Mouse (Mus musculus) hindbrain, embryonic 13.5 days (tissue): ENCODE measurements at regions not wholly inside any gene's neighbourhood (a gene's known extent, or its start where the extent isn't known, plus 50 kb on each side); places are given as distances from the start of the nearest gene placed in this dataset.
A peak's percentile ranks its signal among the peaks of the same experiment; 100 is the strongest.

ENCODE experiments used
- ATAC-seq: fragments of 200-750 bp; cut with Nextera tagmentation; 2 replicates; pipeline ENCODE4 v1.8.0; 2017; ENCODE audit warnings: moderate TSS enrichment; ENCODE audit not compliant: low FRiP score
- H3K27ac ChIP-seq: fragments of 300-500 bp; sonication (generic); 2 replicates; pipeline ENCODE4 v1.5.1; 2015; ENCODE audit warnings: inconsistent platforms, mild to moderate bottlenecking, moderate library complexity
- H3K27me3 ChIP-seq: fragments of 300-500 bp; sonication (generic); 2 replicates; pipeline ENCODE4 v1.6.1; 2015; ENCODE audit warnings: mild to moderate bottlenecking, inconsistent platforms
- H3K36me3 ChIP-seq: fragments of 300-500 bp; sonication (generic); 2 replicates; pipeline ENCODE4 v1.6.1; 2015; ENCODE audit warnings: mild to moderate bottlenecking, inconsistent platforms
- H3K4me1 ChIP-seq: fragments of 300-500 bp; sonication (generic); replicated peaks from 2 replicates; pipeline ENCODE4 v1.6.1; 2015; ENCODE audit warnings: inconsistent platforms
- H3K4me2 ChIP-seq: fragments of 300-500 bp; sonication (generic); 2 replicates; pipeline ENCODE4 v1.6.1; 2015; ENCODE audit warnings: inconsistent platforms, mild to moderate bottlenecking, moderate library complexity
- H3K4me3 ChIP-seq: fragments of 300-500 bp; sonication (generic); 2 replicates; pipeline ENCODE4 v1.5.1; 2015; ENCODE audit warnings: mild to moderate bottlenecking, inconsistent platforms
- H3K9ac ChIP-seq: fragments of 300-500 bp; sonication (generic); 2 replicates; pipeline ENCODE4 v1.6.1; 2015; ENCODE audit warnings: mild to moderate bottlenecking, inconsistent platforms
- H3K9me3 ChIP-seq: fragments of 300-500 bp; sonication (generic); 2 replicates; pipeline ENCODE4 v1.6.1; 2016; ENCODE audit warnings: inconsistent platforms
- WGBS: fragments of 180-500 bp; shearing (Covaris S2); methylation state at CpG from one replicate; pipeline ENCODE4 v1.1.7; 2015; 5-methylcytosine and 5-hydroxymethylcytosine counted together

DNA sequence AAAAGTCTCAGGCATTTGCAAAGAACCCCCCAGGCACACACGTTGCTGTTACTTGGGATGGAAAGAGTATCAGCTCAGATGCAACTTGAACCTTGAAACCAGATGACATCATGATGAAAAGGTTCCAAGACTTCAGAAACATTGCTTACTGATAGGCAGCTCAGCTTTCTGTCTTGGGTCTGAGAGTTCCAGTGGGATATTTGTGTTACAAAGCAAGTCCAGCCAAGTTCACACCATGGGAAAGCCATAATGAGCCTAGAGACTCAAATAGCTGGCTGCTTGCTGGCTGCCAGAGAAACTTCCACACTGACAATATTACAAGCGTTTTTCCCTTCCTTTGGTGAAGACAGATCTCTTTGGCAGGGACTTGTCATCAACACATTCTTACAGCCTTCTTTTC lies 92.0 kb upstream of the Vgll2 start:
- Histone ChIP-seq H3K36me3 (no peaks in the 10 kb centered on the region), H3K4me2 (no peak overlapping the region), H3K9me3 (no peaks in the 10 kb centered on the region), H3K9ac (no peak overlapping the region), H3K4me1 (no peaks in the 10 kb centered on the region), H3K27ac (no peak overlapping the region), H3K27me3 (no peaks in the 10 kb centered on the region), H3K4me3 (no peak overlapping the region)
- no peak for ATAC-seq
- 63% methylated on average over 2 of the region's 2 CpGs for WGBS

DNA sequence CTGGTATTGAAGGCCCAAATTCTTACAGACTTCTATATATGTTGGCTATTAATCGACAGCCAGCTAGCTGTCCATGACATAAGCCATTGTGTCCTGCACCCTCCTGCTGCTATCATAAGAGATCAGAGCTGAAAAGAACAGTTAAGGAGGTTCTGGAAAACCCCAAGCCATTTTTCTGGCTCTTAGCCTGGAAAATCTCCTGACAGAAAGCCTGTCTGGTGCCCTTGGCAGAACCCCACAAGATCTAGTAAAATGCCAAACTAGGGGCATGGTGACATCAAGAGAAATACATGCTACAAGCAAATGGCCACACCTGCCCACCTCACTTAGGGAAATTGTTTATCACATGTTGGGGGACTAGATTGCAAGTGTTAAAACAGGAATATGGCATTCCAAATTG lies 91.6 kb upstream of the Vgll2 start:
- Histone ChIP-seq H3K9me3 (no peaks in the 10 kb centered on the region), H3K27me3 (no peaks in the 10 kb centered on the region), H3K36me3 (no peaks in the 10 kb centered on the region), H3K4me3 (no peak overlapping the region), H3K4me1 (no peaks in the 10 kb centered on the region), H3K27ac (no peak overlapping the region), H3K4me2 (no peak overlapping the region), H3K9ac (no peak overlapping the region)
- WGBS: 58% methylated on average over 1 of the region's 1 CpGs
- no peak for ATAC-seq

DNA sequence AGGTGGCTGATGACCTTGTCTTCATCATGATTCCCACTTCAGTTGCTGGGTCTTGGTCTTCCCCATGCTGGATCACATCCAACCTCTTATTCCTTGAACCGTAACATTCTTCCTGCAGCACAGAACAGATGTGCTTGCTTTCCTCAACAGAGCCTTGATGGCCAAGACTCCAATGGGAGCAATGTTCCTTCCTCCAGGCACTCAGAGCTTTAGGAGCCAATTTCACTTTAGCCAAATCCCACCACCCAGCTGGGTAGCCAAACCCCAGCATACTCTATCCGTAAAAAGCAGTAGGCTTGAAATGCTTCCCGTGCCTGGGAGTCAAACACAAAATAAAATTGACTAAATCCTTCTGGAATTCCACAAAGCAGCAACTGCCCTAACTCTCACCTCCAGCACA lies 86.8 kb upstream of the Vgll2 start:
- Histone ChIP-seq H3K36me3 (no peaks in the 10 kb centered on the region), H3K4me3 (no peak overlapping the region), H3K9ac (no peak overlapping the region), H3K4me2 (no peak overlapping the region), H3K9me3 (no peaks in the 10 kb centered on the region), H3K27ac (no peak overlapping the region), H3K27me3 (no peaks in the 10 kb centered on the region), H3K4me1 (no peaks in the 10 kb centered on the region)
- WGBS: 97% methylated on average over 3 of the region's 3 CpGs
- no peak for ATAC-seq

GRCm38 (mm10) chr10:51941192-51941591 lies 81.1 kb upstream of the Vgll2 start:
- no peaks in the 10 kb centered on the region for H3K36me3 ChIP-seq
- H3K9ac ChIP-seq: no peak overlapping the region
- no peaks in the 10 kb centered on the region for H3K27me3 ChIP-seq
- H3K4me3 ChIP-seq: no peak overlapping the region
- H3K9me3 ChIP-seq: no peaks in the 10 kb centered on the region
- H3K4me2 ChIP-seq: no peak overlapping the region
- no peak for ATAC-seq
- 78% methylated on average over 2 of the region's 2 CpGs for WGBS
- no peak overlapping the region for H3K27ac ChIP-seq
- H3K4me1 ChIP-seq: no peaks in the 10 kb centered on the region

GRCm38 (mm10) chr10:51945701-51946100 lies 76.6 kb upstream of the Vgll2 start:
- no peak for ATAC-seq
- WGBS: 49% methylated on average over 4 of the region's 4 CpGs

GRCm38 (mm10) chr10:51946189-51946588 lies 76.1 kb upstream of the Vgll2 start:
- Histone ChIP-seq H3K4me3 (no peak overlapping the region), H3K4me2 (no peak overlapping the region), H3K27me3 (no peaks in the 10 kb centered on the region), H3K9ac (no peak overlapping the region), H3K27ac (no peak overlapping the region), H3K36me3 (no peaks in the 10 kb centered on the region), H3K4me1 (no peaks in the 10 kb centered on the region), H3K9me3 (no peaks in the 10 kb centered on the region)
- ATAC-seq: no peak

More at GRCm38 (mm10) chr10:51945701-51946100, 76.6 kb upstream of the Vgll2 start:
- H3K4me2 ChIP-seq: no peak overlapping the region
- no peak overlapping the region for H3K27ac ChIP-seq
- no peak overlapping the region for H3K9ac ChIP-seq
- no peaks in the 10 kb centered on the region for H3K4me1 ChIP-seq
- H3K27me3 ChIP-seq: no peaks in the 10 kb centered on the region
- H3K36me3 ChIP-seq: no peaks in the 10 kb centered on the region
- H3K9me3 ChIP-seq: no peaks in the 10 kb centered on the region
- no peak overlapping the region for H3K4me3 ChIP-seq

- H3K4me3 ChIP-seq: no peak overlapping the region
- H3K27ac ChIP-seq: no peak overlapping the region
These were observed 75.4 kb upstream of the Vgll2 start for GRCm38 (mm10) chr10:51946881-51947280.

DNA sequence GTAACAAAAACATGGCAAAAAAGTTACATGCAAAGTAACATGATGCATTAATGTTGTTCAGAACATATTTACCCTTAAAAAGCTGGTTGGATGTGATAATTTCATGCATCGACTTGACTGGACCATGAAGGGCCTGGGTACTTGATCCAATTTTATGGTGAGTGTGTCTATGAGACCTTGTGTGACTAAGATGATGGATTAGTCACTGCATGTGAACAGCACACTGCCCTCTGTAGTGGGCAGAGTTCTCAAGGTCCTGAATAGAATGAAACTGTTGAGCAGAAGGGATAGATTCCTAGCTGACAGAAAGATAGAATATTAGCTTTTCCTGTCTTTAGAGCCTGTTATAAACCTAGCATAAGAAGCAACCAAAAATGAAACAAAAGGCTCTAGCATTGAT lies 72.3 kb upstream of the Vgll2 start:
- no peak overlapping the region for H3K27ac ChIP-seq
- H3K9ac ChIP-seq: no peak overlapping the region
- H3K9me3 ChIP-seq: no peaks in the 10 kb centered on the region
- no peaks in the 10 kb centered on the region for H3K27me3 ChIP-seq
- H3K4me2 ChIP-seq: no peak overlapping the region
- 80% methylated on average over 1 of the region's 1 CpGs for WGBS
- no peaks in the 10 kb centered on the region for H3K36me3 ChIP-seq
- no peaks in the 10 kb centered on the region for H3K4me1 ChIP-seq
- ATAC-seq: no peak
- H3K4me3 ChIP-seq: no peak overlapping the region

More at GRCm38 (mm10) chr10:51946881-51947280, 75.4 kb upstream of the Vgll2 start:
- Histone ChIP-seq H3K4me1 (no peaks in the 10 kb centered on the region), H3K27me3 (no peaks in the 10 kb centered on the region), H3K4me2 (no peak overlapping the region), H3K36me3 (no peaks in the 10 kb centered on the region), H3K9me3 (no peaks in the 10 kb centered on the region), H3K9ac (no peak overlapping the region)
- no peak for ATAC-seq

- Histone ChIP-seq H3K9ac (no peak overlapping the region), H3K4me1 (no peaks in the 10 kb centered on the region), H3K4me2 (no peak overlapping the region), H3K36me3 (no peaks in the 10 kb centered on the region), H3K9me3 (no peaks in the 10 kb centered on the region), H3K27me3 (no peaks in the 10 kb centered on the region), H3K4me3 (no peak overlapping the region), H3K27ac (no peak overlapping the region)
- 58% methylated on average over 4 of the region's 4 CpGs for whole genome bisulfite sequencing
- ATAC-seq: no peak
These were observed 70.3 kb upstream of the Vgll2 start for GRCm38 (mm10) chr10:51952021-51952420.

DNA sequence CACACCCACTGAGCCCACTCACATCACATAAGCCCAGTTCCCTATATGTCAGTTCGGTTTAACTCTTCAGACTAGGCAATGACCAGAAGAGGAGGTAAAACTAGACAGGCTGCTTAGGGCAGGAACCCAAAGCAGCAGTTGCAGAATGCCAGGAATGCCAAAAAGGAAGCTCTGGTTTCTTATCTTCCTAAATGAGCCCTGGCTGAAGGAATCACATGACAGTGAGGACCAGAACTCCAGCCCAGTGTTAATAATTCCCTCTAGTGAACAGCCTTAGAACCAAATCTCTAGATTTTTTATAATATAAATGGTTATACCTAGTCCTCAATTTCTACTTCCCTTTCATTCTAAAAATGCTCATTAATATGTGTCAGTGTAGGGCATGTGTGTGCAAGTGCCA lies 65.8 kb upstream of the Vgll2 start:
- ATAC-seq: no peak
- Histone ChIP-seq H3K4me3 (no peak overlapping the region), H3K4me2 (no peak overlapping the region), H3K9me3 (no peaks in the 10 kb centered on the region), H3K27ac (no peak overlapping the region), H3K9ac (no peak overlapping the region), H3K36me3 (no peaks in the 10 kb centered on the region), H3K4me1 (peaks cover 1% of the 10 kb centered on the region; the same call in 1 of the 2 replicates), H3K27me3 (no peaks in the 10 kb centered on the region)
- 83% methylated on average over 1 of the region's 1 CpGs for WGBS

- no peak overlapping the region for H3K27ac ChIP-seq
- H3K36me3 ChIP-seq: no peaks in the 10 kb centered on the region
- H3K4me1 ChIP-seq: peaks cover 3% of the 10 kb centered on the region; the same call in 1 of the 2 replicates
- peak; percentile 91 for ATAC-seq
- no peak overlapping the region for H3K4me3 ChIP-seq
- 0% methylated on average over 2 of the region's 2 CpGs for WGBS
- H3K9ac ChIP-seq: no peak overlapping the region
- H3K4me2 ChIP-seq: no peak overlapping the region
- H3K9me3 ChIP-seq: no peaks in the 10 kb centered on the region
- H3K27me3 ChIP-seq: no peaks in the 10 kb centered on the region
These were observed 60.8 kb upstream of the Vgll2 start for GRCm38 (mm10) chr10:51961497-51961896.

GRCm38 (mm10) chr10:51963671-51964070 lies 58.6 kb upstream of the Vgll2 start:
- WGBS: 88% methylated on average over 1 of the region's 1 CpGs
- Histone ChIP-seq H3K4me1 (peaks cover 3% of the 10 kb centered on the region; the same call in 1 of the 2 replicates), H3K4me3 (no peak overlapping the region), H3K27ac (no peak overlapping the region), H3K9me3 (no peaks in the 10 kb centered on the region), H3K9ac (no peak overlapping the region), H3K4me2 (no peak overlapping the region), H3K36me3 (no peaks in the 10 kb centered on the region), H3K27me3 (no peaks in the 10 kb centered on the region)
- no peak for ATAC-seq

DNA sequence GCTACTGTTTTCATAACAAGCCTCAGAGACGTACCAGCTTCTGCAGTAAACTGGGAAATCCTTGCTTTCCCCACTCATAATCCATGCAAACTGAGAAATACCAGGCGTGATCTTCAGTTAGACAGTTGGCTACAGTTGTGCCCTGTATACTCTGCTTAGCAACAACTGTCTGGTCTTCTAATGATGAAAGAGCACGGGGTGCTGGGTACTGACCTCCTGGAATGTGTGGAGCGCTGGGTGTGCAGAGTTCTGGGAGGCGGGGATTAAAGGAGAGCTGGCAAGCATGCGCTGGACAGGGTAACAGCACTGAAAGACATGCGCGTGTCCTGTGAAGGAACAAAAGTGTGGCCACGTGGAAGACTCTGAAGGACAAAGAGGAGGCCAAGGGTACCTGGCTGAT lies 52.2 kb upstream of the Vgll2 start:
- H3K27me3 ChIP-seq: no peaks in the 10 kb centered on the region
- no peak for ATAC-seq
- H3K4me3 ChIP-seq: no peak overlapping the region
- no peak overlapping the region for H3K4me2 ChIP-seq
- no peaks in the 10 kb centered on the region for H3K4me1 ChIP-seq
- H3K27ac ChIP-seq: no peak overlapping the region
- H3K9me3 ChIP-seq: no peaks in the 10 kb centered on the region
- H3K9ac ChIP-seq: no peak overlapping the region
- no peaks in the 10 kb centered on the region for H3K36me3 ChIP-seq
- 75% methylated on average over 9 of the region's 9 CpGs for WGBS
